Mouse (Mus musculus) telencephalon, adult 2 months (tissue): ENCODE data around the gene March2.

Source experiments
- DNase-seq: peaks from one replicate; pipeline ENCODE4 v3.0.0-alpha.2; 2011; ENCODE audit warnings: low read depth, low spot score

Gene March2

DNA sequence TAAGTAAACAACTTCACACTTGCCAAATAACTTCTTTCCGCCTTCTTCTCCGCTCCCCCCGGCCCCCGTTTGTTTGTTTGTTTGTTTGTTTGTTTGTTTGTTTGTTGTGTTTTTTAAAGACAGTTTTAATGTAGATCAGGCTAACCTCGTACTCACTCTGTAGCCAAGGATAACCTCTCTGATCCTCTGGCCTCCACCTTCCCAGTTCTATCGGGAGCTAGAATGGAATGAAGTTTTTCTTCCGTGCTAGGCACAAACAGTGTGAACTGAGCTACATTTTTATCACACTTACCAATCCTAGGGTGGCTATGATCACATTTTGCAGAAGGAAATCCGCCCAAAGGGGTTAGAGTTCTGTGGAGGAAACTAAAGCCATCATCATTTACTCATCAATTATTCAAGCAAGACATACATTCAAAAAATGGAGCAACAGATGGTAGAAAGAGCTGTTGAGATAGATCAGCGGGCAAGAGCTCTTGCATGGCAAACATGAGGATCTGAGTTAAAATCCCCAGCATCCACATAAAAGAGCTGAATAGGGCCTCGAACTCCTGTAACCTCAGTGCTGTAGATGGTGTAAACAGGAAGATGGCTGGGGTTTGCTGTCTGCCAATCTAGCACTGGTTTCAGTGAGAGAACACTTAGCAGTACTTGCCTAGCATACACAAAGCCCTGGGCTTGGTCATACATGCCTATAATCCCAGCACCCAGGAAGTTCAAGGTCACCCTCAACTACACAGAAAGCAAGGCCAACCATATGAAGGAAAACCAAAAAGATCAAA is 665 bp upstream of the March2 start:
- no peak for DNase-seq

DNA sequence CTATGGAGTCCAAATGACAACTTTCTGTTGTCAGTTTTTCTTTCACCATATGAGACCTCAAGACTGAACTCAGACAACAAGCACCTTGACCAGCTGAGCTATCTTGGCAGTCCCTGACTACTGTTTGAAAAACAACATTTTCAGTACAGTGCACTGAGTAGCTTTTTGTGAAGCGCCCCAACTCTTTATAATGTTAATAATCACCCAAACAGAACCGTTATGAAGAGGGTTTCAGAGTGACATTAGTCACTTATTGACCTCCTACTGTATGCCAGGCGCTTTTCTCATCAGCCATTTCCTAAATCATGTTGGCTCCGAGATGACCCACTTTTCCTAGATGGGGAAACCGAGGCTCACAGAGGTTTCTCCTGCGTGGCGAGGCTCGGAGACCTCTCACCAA is 488 bp downstream of the March2 start:
- no peak for DNase-seq

DNA sequence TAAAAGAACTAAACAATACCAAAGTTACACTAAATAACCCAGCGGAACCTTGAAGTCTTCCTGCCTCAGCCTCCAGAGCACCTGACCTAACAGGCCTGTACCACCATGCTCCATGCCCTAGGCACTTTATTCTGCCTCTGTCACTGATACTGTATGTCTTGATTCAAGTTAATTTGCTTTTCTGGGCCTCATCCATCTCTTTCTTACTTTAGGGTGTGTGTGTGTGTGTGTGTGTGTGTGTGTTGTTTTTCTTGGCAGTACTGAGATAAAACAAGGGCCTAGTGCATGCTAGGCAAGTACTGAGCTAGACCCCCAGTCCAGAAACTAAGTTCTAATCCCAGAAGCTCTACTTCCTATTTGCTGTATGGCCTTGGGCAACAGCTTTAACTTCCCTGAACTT is 1.2 kb downstream of the March2 start:
- DNase-seq, result no peak

DNA sequence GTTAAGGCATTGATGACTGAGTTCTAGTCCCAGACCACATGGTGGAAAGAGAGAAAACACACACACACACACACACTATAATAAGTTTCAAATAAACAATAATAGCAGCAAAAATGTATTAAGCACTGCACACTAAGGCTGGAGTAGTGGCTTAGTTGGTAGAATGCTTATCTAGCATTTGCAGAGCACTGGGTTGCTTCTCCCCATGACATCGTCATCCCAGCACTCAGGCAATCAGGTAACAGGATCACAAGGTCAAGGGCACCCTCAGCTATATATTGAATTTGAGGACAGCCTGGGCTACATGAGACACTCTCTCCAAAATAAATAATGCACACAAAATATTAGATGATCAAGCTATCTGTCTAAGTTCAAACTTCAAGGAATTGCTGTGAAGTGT is 3.7 kb downstream of the March2 start:
- DNase-seq, result no peak

DNA sequence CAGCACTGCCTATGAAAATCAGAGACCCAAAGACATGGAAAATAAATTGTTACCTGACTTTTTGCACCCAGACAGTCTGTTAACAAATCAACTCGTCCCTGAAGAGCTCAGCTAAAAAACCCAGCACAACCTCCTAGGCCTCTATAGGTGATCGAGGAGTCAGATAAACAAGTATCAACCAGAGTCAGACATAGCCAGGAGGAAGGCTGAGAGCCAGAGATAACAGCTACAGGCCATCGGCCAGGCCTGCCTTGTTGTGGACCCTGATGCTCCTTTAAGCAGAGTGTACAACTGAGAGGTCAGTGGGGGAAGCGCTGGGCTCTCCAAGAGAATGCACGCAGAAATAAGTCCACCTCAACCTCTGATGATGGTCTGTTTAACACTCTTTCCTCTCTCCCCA is 5.2 kb downstream of the March2 start:
- DNase-seq, result no peak

DNA sequence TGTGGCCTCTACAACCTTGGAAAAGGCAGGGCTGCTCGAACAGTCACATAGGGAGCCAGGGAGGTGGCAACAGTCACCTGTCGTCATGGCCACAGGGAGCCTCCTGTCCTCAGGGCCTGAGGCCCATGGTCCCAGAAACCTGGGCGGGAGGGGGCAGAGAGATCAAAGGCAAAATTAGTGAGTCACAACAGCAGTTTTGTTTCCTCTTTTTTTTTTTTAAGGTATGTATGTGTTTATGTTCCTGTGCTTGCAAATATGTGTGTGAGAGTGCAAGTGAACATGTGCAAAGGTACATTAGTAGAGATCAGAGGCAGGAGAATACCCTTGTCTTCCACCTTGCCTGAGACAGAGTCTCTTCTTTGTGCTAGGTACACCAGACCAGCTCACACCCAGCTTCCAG is 8.6 kb downstream of the March2 start:
- no peak for DNase-seq

DNA sequence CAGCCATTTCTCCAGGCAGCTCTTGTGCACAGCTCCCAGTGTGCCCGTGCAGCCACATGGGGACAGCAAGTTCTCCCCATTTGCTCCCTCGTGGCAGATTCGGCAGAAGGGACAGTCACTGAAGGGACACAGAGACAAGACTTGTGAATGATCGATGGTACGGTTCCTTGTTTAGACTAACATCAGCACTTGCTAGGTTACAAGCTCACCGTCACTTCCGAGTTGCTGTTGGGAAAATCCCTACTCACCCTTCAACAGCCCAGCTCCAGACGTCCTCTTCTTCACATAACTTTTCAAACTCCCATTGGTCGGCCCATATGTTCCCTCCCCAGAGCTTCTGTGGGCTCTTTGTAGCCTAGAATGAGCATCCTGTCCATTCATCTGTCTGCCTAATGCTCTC is 15.4 kb downstream of the March2 start:
- DNase-seq, result no peak

DNA sequence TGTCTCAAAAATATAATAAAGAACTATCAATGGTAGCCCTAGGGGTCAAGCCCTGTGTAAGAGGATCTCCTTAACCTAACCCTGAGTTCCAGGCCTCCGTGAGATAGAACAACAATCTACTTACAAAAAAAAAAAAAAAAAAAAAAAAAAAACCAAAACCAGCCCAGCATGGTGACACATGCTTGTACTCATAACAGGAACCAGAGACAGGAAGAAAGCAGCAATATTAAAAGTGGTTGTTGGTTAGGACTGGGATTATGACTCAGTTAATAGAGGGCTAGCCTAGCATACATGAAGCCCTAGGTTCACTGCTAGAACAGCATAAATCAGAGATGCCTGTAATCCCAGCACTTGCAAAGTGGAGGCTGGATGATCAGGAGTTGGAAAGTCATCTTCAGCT is 16.3 kb downstream of the March2 start:
- DNase-seq, result no peak

DNA sequence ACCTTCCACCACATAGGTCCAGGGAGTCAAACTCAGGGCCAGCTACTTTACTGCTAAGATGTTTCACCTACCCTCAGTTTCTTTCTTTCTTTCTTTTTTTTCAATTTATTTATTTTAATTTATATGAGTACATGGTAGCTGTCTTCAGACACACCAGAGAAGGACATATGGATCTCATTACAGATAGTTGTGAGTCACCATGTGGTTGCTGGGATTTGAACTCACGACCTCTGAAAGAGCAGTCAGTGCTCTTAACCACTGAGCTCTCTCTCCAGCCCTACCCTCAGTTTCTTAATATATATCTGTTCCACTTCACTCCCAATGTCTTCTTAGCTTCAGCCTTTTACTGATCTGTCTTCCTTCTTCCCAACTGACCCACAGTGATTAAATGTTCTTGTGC is 23.0 kb downstream of the March2 start:
- DNase-seq, result no peak

DNA sequence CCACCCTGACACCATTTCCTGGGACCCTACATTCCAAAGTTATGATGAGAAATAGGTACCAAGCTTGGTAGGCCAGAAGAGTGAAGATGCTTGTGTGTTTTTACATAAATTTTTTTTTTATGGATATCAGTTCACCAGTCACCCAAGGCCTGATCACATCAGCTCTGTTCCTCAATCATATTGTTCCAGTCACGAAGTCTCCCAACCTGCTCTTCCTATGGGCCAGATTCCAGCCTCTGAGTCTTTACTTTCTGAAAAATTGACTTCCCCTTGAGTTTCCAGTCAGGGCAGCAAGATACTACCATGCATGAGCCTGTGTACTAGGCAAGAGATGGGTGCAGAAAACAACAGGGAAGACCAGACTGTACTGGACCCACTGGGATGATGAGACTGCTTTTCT is 31.7 kb downstream of the March2 start, which contains the start of gene Hnrnpm:
Hnrnpm (minus strand) TSS at position 101 of the 400 bp plus-strand sequence.
- DNase-seq, result no peak

DNA sequence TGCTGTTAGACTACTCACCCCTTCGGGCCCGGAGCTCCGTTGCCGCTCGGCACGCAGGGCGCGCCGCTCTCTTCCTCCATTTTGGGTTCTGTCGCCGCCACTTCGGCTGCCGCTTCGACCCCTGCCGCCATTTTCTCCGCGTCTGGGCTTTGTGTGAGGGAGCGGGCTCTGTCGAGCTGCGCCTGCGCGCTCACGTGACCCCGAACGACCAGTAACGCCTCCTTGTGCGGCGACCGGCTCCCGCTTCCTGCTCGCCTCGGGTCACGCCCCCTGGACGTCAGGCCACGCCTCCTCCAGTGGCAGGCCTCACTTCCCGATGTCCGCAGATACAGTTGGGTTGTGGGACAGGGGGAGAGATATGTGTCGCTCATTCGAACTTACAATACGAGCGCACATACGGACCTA is 33.2 kb downstream of the March2 start:
- DNase-seq, result peak; percentile 94

DNA sequence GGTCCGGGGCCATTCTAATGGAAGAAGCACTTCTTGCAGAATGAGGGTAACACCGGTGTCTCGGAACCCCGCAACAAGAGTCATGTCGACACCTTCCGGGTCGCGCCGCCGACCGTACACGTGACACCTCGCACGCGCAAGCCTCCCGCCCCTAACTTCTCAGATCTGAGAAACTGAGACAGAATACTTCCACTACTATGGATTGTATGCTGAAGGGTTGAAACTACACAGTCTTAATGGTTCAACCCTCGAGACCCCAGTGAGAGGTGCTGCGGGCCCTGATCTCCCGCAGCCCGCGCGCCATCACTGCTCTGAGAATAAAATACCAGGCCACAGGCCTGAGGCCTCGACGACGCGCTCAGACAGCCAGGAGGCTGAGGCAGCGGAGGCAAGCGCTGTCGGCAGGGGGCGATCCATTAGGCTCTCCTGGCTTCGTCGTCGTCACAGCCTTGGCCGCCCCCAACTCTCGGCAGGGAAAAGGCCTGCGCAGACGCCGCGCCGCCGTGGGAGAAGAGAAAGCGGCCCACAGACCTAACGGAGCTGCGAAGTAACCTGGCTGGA is 33.7 kb downstream of the March2 start:
- DNase-seq, result peak; percentile 61

DNA sequence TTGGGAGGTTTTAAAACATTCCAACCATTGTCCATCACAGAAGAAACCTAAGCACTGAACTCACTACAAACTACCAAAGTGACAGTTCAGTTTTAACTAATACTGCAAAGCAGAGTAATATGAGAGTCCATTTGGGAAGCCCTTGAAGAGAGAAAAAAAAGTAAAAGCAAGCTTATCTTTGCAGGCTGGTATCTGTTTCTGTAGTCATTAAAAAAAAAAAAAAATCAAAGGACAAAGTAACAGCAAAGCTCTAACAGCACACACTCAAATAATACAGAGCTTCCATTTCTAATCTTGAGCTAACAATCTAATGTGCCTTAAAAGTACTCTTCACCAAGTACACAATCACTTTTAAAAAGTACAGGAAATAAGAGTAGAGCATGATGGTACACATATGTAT is 36.7 kb downstream of the March2 start:
- no peak for DNase-seq

DNA sequence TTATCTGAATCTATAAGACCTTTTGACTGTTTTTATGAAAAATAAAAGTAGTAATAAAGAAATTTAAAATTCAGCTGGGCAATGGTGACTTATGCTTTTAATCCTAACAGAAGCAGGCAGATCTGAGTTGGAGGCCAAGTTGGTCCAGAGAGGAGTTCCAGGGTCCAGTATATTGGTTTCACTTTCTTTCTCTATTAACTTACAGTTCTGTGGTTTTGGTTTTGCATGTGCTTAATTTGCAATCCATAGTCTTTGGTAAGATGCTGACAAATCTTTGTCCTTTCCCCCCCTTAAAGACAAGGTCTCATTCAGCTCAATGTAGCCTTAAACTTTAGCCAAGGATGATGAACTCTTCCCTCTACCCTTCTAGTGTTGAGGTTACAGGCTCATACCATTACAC is 39.7 kb downstream of the March2 start:
- no peak for DNase-seq

DNA sequence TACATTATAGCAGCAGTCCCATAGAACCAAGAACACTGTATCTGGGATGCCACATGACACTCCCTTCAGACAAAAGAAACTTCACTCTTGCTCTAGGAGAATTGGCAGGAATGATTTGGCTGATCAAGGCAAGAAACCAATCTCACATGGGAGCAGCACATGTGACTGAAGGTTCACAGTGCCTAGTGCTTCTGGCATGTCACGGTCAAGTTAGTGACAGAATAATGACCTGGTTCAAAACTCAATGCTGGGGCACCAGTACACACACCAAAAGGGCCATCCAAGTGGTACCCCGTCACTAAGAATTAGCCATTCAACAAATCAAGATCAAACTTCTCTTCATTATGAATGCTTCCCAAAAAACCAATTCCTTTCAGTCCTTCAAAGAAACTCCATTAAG is 42.4 kb downstream of the March2 start:
- no peak for DNase-seq

DNA sequence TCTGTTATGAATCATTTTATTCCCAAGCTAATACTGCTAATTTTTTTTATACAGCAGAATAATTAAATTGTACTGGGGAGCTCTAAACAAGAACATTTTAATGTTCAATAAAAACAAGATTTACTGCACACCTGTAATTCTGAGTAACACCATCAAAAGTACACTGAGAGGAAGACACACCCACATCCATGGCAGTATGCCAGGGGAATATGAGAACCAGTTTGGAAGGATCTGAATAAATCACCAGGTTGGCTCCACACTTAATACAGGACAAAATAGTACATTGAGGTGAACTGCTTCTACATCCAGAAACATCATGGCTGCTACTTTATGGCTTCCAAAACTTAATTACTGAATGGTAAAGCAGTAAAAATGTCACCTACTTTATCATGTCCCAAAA is 43.0 kb downstream of the March2 start:
- DNase-seq, result no peak

DNA sequence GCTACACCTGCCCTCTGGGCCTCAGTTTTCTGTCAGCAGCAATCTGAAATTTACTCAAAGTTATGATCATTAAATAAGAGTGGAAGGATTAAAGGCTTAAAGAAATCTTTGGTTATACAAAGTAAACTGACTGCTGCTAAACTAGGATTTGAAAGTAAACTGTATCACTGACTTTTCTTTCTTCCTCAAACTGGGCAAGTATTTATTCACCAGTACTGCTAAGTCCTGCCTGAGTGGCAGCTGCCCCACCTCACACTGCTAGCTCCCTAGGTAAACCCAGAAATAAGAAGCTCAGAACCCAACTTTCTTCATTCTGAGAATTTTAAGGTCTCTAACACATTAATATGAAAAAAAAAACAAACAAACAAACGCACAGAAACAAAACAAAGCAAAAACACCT is 44.6 kb downstream of the March2 start:
- DNase-seq, result no peak

DNA sequence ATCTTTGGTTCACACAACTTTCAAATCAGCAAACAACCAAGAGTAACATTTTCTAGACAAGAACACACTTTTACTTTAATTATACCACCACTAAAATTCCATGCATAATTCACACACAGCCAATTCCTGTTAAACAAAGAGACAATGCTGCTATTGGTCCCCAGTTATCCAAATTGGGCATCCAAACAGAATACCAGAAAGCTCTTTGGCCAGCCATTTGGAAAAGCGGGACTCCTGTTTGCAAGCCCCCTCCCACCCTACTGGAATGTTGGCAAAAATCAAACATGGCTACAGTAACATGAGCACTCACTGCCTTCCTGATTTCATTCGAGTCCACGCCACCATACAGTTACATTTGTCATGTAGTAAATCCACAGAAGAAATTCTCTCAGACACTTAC is 48.8 kb downstream of the March2 start:
- DNase-seq, result no peak

DNA sequence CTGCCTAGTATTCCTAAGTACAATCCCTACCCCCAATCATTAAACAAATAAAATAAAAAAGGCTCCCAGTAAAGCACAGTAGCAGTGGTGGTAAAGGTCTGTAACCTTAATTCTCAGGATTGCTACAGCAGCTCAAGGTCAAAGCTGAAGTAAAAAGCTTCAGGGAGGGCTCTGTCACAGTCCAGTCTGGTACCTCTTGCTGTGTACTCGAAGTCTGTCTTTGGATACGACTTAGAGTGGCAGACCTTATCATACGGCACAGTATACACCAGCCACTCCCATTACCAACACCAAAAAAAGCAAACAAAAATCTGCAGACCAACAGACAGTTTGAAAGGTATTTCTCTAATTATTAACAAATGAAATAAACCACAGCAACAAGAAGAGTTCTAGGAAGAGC is 51.7 kb downstream of the March2 start:
- DNase-seq, result no peak

DNA sequence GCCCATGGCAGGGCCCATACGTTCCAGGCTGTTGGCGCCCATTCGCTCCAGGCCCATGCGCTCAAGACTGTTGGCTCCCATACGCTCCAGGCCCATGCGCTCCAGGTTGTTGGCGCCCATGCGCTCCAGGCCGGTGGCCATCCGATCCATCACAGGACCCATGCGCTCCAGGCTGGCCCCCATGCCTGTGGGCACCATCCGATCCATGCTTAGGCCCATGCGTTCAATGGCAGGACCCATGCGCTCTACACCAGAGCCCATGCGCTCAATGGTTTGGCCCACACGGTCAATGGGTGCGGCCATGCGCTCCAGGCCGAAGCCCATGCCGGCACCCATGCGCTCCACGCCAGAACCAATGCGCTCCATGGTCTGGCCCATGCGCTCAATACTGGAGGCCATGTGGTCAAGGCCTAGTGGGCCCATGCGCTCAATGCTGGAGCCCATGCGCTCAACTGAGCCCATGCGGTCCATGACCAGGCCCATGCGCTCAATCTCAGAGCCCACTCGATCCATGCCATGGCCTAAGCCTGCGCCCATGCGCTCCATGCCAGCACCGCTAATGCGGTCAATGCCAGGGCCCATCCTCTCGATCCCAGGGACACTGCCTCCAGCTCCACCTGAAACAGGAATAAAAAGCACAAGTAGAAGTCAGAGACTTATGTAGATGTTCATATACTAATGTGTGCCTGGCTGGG is 68.5 kb downstream of the March2 start:
- DNase-seq, result no peak

DNA sequence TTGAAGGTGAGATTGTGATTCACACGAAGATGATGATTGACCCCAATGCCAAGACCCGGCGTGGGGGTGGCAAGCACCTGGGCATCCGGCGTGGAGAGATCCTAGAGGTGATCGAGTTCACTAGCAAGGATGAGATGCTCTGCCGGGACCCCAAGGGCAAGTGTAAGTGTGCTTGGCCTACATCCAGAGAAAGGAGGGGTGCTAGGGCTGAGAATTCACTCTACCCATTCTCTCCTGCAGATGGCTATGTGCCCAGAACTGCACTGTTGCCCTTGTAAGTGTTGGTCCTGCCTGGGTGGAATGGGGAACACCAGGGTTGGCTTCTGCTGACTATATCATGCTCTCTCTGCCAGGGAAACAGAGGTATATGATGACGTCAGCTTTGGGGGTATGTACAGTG is 73.4 kb downstream of the March2 start:
- DNase-seq, result no peak

DNA sequence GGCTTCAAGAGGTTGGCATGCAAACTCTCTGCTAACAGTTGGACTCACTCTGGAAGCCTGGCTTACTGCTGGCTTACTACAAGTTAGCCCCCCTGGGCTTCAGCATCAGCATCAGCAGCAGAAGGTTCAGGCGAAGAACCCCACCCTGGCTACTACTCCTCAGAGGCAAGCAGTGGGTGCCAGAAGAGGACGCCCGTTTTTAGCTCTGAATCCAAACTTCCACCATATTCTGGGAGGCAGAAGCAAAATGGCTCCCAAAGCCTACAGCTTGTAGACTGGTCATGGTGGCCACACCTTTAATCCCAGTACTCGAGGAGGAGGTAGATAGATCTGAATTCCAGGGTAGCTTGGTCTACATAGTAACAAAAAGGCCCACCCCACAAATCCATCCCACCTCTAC is 74.4 kb downstream of the March2 start:
- DNase-seq, result no peak

DNA sequence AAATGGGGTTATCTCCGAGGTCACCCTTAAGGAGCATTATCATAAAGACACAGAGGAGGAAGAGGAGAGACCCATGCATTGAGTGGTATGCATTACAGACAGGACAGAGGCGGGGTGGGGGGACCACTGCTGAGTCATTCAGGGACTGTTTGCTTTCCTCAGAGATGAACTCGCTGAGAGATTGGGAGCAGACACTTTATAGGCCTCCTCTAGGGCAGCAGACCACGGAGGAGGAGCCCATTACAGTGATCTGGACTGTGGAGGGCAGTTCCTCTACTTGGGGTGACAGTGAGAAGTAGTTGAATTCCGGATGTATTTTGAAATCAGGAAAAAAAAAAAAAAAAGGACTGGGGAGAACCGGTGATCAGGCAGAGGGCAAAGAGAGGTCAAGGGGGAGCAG is 78.7 kb downstream of the March2 start:
- no peak for DNase-seq
